Mouse (Mus musculus): ENCODE measurements around the gene Sox6. TPM values are rescaled to one million over a fixed set of nuclear protein-coding genes. Genes with fewer than 3 reads are reported as not detected.

Sox6 gene
- polyA plus RNA-seq, 1 experiment from 2014 or later = 63.2 TPM

DNA sequence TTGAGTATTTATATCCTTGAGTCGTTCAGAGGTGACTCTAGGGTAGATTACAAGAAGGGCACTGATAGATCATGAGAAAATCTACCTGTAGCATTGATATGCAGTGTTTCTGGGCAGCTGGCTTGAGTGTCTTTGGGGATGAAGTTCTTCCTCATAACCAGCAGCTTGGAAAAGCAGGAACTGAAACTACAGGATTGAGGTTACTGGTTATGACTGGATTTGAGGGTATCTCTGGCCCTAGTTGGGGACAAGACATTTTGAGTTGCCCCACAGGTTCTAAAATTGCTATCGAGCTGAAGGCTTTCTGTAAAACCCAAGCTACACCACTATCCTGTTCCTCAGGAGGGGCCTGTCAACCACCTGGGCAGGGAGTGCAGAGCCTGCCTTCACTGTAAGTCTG lies 314.2 kb downstream of the Sox6 start:
- no peaks in the 10 kb centered on the region for H3K36me3 ChIP-seq
- no peaks in the 10 kb centered on the region for H3K9me3 ChIP-seq
- H3K4me3 ChIP-seq = no peak overlapping the region
- no peaks in the 10 kb centered on the region for H3K27me3 ChIP-seq
- no peak for ATAC-seq (ENCODE audit: low FRiP score, low read depth)
- H3K4me2 ChIP-seq (replicated peaks) = no peak overlapping the region
- H3K4me1 ChIP-seq = peaks cover 31% of the 10 kb centered on the region
- 93% methylated on average over 2 of the region's 2 CpGs for WGBS
- H3K27ac ChIP-seq (replicated peaks) = no peak overlapping the region
- H3K9ac ChIP-seq (replicated peaks) = no peak overlapping the region

DNA sequence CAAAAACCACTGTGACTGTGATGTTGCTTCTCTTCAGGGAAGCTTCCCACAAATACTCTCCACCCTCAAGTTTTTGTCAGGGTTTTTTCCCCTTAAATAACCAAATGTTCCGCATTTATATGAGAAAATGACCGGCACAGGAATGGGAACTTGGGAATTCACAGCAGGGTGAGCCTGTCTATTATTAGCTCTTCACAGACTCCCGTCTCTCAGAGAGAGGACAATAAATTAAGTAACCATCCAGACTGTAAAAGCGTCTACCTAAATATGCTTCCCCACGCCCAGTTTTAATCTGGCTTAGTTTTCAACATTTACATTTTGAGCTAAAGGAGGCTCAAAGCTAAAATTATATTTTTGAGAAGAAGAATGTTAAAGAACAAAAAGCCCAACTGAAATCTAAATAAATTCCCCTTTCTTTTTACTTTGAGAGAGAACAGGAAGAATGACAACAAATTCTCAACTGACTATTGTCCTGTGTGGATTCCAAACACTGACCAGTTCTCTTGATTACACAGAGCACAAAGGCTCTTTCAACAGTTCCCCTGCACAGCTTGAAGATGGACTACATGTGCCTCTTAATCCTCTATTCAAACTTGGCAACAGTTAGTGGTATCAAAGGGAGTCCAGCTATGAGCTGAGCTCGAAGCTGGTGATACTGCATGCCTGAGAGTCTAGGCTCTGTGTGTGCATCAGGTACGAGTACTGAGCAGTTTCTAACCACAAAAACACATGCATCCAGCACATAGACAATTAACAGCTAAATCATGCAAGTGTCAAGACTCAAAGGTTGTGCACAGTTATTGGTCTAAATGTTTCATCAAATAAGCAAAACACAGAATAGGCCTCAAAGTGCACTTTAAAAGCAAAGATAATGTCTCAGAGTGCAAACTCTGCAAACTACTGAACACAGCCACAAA lies 316.7 kb downstream of the Sox6 start:
- ATAC-seq (ENCODE audit: low FRiP score, low read depth) = peak; percentile 94
- H3K4me2 ChIP-seq (replicated peaks) = peak overlapping the region; percentile 3

DNA sequence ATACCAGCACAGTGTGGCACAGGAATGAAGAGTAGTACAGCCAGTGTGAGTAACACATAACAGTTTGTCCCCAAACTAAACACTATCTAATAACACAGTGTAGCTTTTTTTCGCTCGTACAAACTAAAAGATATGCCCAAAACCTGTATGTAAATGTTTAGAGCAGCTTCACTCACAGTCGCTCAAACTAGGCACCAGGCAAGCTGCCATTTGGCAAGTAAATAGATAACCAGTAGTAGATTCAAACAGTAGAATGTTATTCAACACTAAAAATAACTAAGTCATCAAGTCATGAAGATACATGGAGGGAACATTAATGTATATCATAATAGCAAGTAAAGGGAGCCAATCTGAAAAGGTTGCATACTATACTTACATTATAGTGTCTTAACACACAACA lies 318.8 kb downstream of the Sox6 start:
- ATAC-seq (ENCODE audit: low FRiP score, low read depth) = no peak
- no peaks in the 10 kb centered on the region for H3K36me3 ChIP-seq
- H3K9ac ChIP-seq (replicated peaks) = no peak overlapping the region
- H3K27me3 ChIP-seq = no peaks in the 10 kb centered on the region
- no peaks in the 10 kb centered on the region for H3K9me3 ChIP-seq
- no peak overlapping the region for H3K4me2 ChIP-seq (replicated peaks)
- H3K4me1 ChIP-seq = peaks cover 31% of the 10 kb centered on the region
- 96% methylated on average over 3 of the region's 3 CpGs for WGBS
- H3K4me3 ChIP-seq = no peak overlapping the region
- H3K27ac ChIP-seq (replicated peaks) = no peak overlapping the region

More for the DNA sequence above, 316.7 kb downstream of the Sox6 start:
- peaks cover 31% of the 10 kb centered on the region for H3K4me1 ChIP-seq
- peak overlapping the region; percentile 81 for H3K27ac ChIP-seq (replicated peaks)
- no peak overlapping the region for H3K9ac ChIP-seq (replicated peaks)
- H3K4me3 ChIP-seq = no peak overlapping the region
- H3K36me3 ChIP-seq = no peaks in the 10 kb centered on the region
- H3K9me3 ChIP-seq = no peaks in the 10 kb centered on the region
- no peaks in the 10 kb centered on the region for H3K27me3 ChIP-seq
- 6% methylated on average over 7 of the region's 7 CpGs for WGBS

DNA sequence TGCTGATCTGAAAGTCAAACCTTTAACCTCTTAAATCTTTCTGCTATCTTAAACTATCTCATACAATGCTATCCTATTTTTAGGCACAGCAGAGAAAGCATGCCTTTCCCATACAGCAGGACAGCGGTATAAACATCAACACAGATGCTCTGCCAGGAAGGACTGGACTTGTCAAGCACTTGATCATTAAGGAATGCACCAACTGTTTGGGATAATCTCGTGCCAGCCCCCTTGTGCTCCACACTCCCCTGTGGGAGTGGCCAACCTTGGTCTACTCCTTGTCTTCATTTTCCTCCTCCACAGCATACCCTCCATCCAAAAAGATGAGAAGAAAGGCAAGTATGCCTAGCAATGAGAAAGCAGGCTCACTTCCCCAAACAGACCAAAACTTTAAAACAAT lies 332.5 kb downstream of the Sox6 start:
- ATAC-seq (ENCODE audit: low FRiP score, low read depth) = no peak
- Histone ChIP-seq H3K27ac (replicated peaks) (no peak overlapping the region), H3K4me1 (peaks cover 17% of the 10 kb centered on the region; the same call in 1 of the 2 replicates), H3K36me3 (no peaks in the 10 kb centered on the region), H3K4me2 (replicated peaks) (no peak overlapping the region), H3K9ac (replicated peaks) (no peak overlapping the region), H3K9me3 (no peaks in the 10 kb centered on the region), H3K27me3 (no peaks in the 10 kb centered on the region), H3K4me3 (no peak overlapping the region)
- 34% methylated on average over 2 of the region's 2 CpGs for WGBS

DNA sequence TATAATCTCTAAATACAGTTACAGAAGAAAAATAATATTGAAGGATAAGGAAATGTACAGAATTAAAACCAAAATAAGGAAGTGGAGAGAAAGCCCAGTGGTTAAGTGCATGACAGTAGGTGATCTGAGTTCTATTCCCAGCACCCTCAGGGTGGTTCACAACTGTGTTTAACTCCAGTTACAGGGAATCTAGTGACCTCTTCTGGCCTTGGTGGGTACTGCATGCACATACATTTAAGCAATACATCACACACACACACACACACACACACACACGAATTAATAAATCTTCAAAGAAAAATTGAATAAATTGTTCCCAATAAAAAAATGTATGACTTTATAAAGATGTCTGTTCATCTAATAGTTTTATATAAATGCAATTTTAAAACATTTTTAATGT lies 340.5 kb downstream of the Sox6 start:
- H3K36me3 ChIP-seq = no peaks in the 10 kb centered on the region
- H3K4me1 ChIP-seq = peaks cover 5% of the 10 kb centered on the region; the same call in 1 of the 2 replicates
- no peaks in the 10 kb centered on the region for H3K27me3 ChIP-seq
- WGBS = 89% methylated on average over 1 of the region's 1 CpGs
- H3K9ac ChIP-seq (replicated peaks) = no peak overlapping the region
- no peak for ATAC-seq (ENCODE audit: low FRiP score, low read depth)
- no peak overlapping the region for H3K4me2 ChIP-seq (replicated peaks)
- no peak overlapping the region for H3K4me3 ChIP-seq
- no peak overlapping the region for H3K27ac ChIP-seq (replicated peaks)
- H3K9me3 ChIP-seq = 0 out of 2 replicates have a peak, but pooled peaks cover 2% of the 10 kb centered on the region

DNA sequence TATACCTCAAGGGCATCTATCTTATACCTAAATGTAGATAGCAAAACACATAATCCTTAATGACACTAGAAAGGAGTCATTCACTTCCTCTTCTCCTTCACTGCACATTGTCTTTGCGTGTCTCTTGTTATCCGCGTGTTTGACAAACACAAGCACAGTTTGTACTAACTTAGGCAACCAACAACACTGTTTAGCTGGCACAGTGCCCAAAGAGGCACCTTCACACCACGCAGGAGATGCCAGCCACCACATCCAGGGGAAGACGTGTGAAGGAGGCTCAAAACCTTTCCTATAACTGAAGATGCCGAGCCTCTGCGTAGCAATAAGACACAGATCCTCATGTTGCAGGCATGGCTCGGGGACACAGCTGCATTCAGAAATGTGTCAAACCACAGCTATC lies 345.4 kb downstream of the Sox6 start:
- Histone ChIP-seq H3K27me3 (no peaks in the 10 kb centered on the region), H3K9ac (replicated peaks) (no peak overlapping the region), H3K36me3 (no peaks in the 10 kb centered on the region), H3K27ac (replicated peaks) (no peak overlapping the region), H3K4me1 (peaks cover 6% of the 10 kb centered on the region; the same call in 1 of the 2 replicates), H3K9me3 (0 out of 2 replicates have a peak, but pooled peaks cover 2% of the 10 kb centered on the region), H3K4me3 (no peak overlapping the region), H3K4me2 (replicated peaks) (no peak overlapping the region)
- no peak for ATAC-seq (ENCODE audit: low FRiP score, low read depth)
- WGBS = 82% methylated on average over 8 of the region's 8 CpGs

DNA sequence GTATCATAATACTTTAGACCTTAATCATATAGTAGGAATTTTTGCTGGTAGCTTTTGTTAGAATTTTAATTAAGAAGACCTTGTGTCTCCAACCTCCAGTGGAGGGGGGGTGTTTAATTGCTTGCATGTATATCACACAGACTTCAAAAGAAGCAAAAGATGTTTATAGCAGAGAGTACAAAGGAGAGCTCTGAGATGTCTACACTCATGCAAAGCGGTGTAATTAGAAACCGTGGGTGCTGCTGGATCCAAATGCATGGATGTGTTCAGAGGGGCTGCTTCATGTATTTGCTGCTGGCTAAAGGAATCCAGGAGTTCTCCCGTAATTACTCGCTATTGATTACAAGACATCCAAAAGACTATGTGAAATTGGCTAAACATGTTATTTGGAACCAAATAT lies 347.5 kb downstream of the Sox6 start:
- Histone ChIP-seq H3K4me1 (peaks cover 12% of the 10 kb centered on the region; the same call in 1 of the 2 replicates), H3K4me3 (no peak overlapping the region), H3K27me3 (no peaks in the 10 kb centered on the region), H3K27ac (replicated peaks) (no peak overlapping the region), H3K9ac (replicated peaks) (no peak overlapping the region), H3K9me3 (no peaks in the 10 kb centered on the region), H3K36me3 (no peaks in the 10 kb centered on the region), H3K4me2 (replicated peaks) (no peak overlapping the region)
- no peak for ATAC-seq (ENCODE audit: low FRiP score, low read depth)
- 45% methylated on average over 4 of the region's 4 CpGs for WGBS

DNA sequence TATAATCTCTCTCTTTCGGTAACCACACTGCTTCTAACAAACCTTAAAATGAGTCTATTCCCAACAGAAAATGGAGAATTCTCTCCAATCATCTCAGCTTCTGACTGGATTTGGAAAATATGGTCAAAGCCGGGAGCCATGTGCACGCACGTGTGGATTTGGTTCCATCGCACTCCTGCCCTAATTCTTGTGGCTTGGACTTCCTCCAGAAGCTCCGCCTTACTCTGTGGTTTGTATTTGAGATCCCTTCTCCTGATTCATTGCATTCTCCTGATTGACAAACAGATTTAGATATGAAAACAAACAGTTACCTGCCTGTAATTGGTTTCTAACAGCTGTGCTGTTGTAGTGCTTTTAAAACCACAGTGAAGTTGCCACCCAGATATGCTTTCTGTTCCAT lies 351.9 kb downstream of the Sox6 start:
- H3K4me1 ChIP-seq = peaks cover 12% of the 10 kb centered on the region; the same call in 1 of the 2 replicates
- no peaks in the 10 kb centered on the region for H3K9me3 ChIP-seq
- no peak overlapping the region for H3K4me3 ChIP-seq
- no peaks in the 10 kb centered on the region for H3K36me3 ChIP-seq
- WGBS = 93% methylated on average over 6 of the region's 6 CpGs
- no peak overlapping the region for H3K9ac ChIP-seq (replicated peaks)
- no peak overlapping the region for H3K4me2 ChIP-seq (replicated peaks)
- H3K27ac ChIP-seq (replicated peaks) = no peak overlapping the region
- ATAC-seq (ENCODE audit: low FRiP score, low read depth) = no peak
- H3K27me3 ChIP-seq = no peaks in the 10 kb centered on the region

DNA sequence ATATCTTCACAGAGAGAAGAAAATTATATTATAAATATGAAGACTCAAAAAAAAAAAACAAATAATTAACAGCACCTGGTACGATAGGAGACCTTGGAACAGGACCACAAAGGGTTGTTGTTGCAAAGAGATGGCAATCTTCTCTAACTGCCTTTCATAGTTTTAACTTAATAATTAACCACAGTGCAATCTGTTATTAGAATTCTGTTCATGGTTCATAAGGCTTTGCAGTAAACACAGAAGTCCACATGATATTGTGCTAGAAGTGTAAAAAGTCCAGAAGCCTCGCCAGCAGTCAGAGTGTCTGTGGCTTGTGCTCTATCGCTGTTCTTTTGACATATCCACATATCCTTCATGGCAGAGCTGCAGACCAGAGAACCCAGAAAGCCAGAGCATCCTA lies 354.5 kb downstream of the Sox6 start:
- Histone ChIP-seq H3K4me3 (no peak overlapping the region), H3K27me3 (no peaks in the 10 kb centered on the region), H3K27ac (replicated peaks) (no peak overlapping the region), H3K9ac (replicated peaks) (no peak overlapping the region), H3K36me3 (no peaks in the 10 kb centered on the region), H3K4me1 (peaks cover 7% of the 10 kb centered on the region; the same call in 1 of the 2 replicates), H3K9me3 (no peaks in the 10 kb centered on the region), H3K4me2 (replicated peaks) (no peak overlapping the region)
- WGBS = 96% methylated on average over 3 of the region's 3 CpGs
- ATAC-seq (ENCODE audit: low FRiP score, low read depth) = no peak

DNA sequence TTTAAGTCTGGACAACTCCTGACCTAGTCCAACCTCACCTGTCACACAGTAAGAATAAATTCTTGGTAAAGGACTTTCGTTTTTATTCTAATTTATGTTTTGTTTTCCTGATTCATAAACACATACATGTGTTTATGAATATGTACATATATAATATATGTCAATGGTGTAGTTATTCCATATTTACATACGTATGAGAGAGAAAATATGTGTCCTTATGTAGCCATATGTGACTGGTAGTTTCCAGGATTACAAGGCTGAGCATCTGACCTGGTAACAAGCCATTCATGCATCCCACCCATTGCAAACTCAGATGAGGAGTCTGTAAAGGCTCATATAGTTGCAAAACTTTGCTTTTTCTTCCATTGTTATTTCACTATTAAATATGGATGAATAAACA lies 366.8 kb downstream of the Sox6 start:
- WGBS = 92% methylated on average over 2 of the region's 2 CpGs
- Histone ChIP-seq H3K27ac (replicated peaks) (no peak overlapping the region), H3K27me3 (no peaks in the 10 kb centered on the region), H3K9me3 (no peaks in the 10 kb centered on the region), H3K4me1 (peaks cover 33% of the 10 kb centered on the region), H3K4me2 (replicated peaks) (no peak overlapping the region), H3K4me3 (no peak overlapping the region), H3K36me3 (no peaks in the 10 kb centered on the region), H3K9ac (replicated peaks) (no peak overlapping the region)
- no peak for ATAC-seq (ENCODE audit: low FRiP score, low read depth)

DNA sequence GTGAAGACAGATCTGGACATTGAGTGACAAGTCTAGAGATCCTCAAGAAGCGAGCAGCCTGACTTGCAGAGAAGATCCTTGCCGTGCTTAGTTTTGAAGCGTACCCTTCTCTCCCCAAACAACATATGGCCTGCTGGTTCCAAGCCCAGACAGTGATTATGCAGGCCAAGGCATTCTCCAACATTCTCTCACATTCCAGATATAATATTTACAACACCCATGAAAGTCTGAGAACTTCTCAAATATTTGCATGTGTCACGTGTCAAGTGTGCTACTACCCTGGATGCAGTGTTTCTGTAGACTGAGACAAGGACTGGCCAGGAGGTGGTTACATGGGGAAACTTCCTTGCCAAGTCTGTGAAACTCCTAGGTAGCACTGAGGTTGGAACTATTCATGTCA lies 367.3 kb downstream of the Sox6 start:
- no peak overlapping the region for H3K4me3 ChIP-seq
- ATAC-seq (ENCODE audit: low FRiP score, low read depth) = no peak
- H3K27ac ChIP-seq (replicated peaks) = no peak overlapping the region
- H3K4me2 ChIP-seq (replicated peaks) = no peak overlapping the region
- no peaks in the 10 kb centered on the region for H3K9me3 ChIP-seq
- H3K9ac ChIP-seq (replicated peaks) = no peak overlapping the region
- H3K4me1 ChIP-seq = peaks cover 38% of the 10 kb centered on the region
- WGBS = 92% methylated on average over 4 of the region's 4 CpGs
- no peaks in the 10 kb centered on the region for H3K36me3 ChIP-seq
- H3K27me3 ChIP-seq = no peaks in the 10 kb centered on the region

DNA sequence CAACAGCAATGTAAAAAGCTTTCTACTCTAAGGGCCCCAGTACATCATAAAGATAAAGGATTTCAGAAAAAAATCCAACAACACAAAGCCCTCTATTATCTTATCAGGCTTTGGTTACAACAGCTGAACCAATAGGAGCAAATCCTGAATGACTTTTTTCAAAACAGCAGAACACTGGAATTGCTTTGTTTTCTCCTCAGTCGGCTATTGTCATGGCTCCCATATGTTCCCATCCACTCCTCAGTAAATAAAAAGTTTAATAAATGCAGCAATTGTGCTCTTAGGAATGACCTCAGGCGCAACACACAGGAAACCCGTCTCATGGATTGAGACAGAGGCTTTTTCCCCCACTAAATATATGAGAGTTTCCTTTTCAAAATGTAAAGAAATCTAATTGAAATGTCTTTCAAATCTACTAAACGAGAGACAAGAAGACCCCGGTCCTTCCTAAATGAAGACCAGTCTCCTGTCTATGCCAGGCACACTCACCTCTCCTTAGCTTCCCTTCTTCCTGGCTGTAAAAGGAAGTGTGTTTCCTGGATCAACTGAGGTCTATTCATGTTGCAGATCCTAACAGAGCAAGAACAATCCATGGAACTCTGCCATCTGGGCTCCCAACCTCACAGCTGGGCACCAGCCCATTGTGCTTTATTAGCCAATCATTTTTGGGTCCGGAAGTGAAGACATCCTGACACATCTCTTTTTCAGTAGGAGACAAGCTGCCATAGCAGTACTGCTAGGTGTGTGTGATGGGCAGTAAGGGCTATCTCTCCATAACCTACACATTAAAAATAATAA lies 369.2 kb downstream of the Sox6 start:
- Histone ChIP-seq H3K4me3 (no peak overlapping the region), H3K4me2 (replicated peaks) (0 out of 2 replicates have a peak overlapping the region, but pooled peaks have one; percentile 3), H3K9me3 (no peaks in the 10 kb centered on the region), H3K27me3 (no peaks in the 10 kb centered on the region), H3K4me1 (peaks cover 39% of the 10 kb centered on the region), H3K36me3 (no peaks in the 10 kb centered on the region), H3K27ac (replicated peaks) (peak overlapping the region; percentile 58; the same call in 1 of the 2 replicates), H3K9ac (replicated peaks) (no peak overlapping the region)
- ATAC-seq (ENCODE audit: low FRiP score, low read depth) = no peak
- 40% methylated on average over 6 of the region's 6 CpGs for WGBS
